Mouse (Mus musculus): ENCODE results near the gene Mia2. TPM values are rescaled to one million over a fixed set of nuclear protein-coding genes. Genes with fewer than 3 reads are reported as not detected.
"Not testable (repeated sequence)": the region's sequence is repeated elsewhere in the genome, so short reads cannot be mapped to it uniquely, and the experiment has no call there.

Mia2 gene
- polyA plus RNA-seq (2012; ENCODE audit: insufficient read depth, insufficient read length, low replicate concordance, missing spikeins) = 493 TPM in 1 of 2 replicates, not detected in the other

DNA sequence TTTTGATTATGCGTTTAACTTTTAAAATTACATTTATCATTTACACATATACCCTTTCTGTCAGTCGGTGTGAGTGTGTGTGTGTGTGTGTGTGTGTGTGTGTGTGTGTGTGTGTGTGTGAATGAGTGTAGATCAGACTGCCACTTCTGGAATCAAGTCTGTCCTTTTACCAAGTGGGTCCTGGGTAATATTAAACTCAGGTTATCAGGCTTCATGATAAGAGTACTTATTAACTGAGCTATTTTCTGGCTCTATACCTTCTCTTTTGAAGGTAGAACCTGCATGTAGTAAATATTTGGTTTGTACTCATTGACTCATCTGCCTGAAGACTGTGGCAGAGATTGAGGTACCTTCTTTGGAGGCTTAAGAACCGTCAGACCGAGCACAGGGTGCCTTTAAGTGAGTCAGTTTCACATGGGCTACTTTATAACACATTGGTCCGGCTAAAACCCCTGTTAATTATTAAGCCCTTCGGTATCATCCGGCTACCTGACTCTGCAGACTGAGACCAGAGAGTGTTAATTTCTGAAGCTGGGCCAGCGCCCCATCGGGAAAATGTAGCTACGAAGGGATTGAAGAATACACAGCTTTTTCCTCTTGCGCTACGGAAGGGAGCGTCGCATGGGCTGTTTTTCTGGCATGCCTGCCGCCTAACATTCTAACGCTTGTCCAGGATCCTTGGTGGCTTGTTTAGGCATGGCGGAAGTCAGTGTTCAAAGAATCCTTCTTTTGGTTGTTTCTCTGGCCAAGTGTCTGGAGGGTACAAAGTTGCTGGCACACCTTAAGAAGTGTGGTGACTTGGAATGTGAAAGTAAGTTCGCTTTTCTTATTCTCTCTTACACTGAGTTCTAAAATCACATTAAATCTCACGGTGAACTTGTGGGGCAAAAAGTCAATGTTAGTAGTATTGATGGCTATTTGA is at the start of gene Mia2:
Gene Mia2 (plus strand): TSS at position 696 of the 922 bp plus-strand sequence.
- Histone ChIP-seq H3K4me3 (ENCODE audit: insufficient read depth, low read depth, low read length) (no peak within 1 kb of the TSS), H3K27ac (ENCODE audit: insufficient read depth, low read depth, low read length) (no peak within 1 kb of the TSS), H3K4me1 (ENCODE audit: control insufficient read depth, insufficient read depth, low read length) (no peaks in the 10 kb centered on the region)
- TF ChIP-seq CTCF (IDR thresholded peaks at IDR 0.05; ENCODE audit: insufficient read depth, low read depth, low read length) (no peak), POLR2A (IDR thresholded peaks at IDR 0.05; ENCODE audit: insufficient read depth, low read depth, low read length) (no peak)
- WGBS = 86% methylated on average over 19 of the region's 19 CpGs

DNA sequence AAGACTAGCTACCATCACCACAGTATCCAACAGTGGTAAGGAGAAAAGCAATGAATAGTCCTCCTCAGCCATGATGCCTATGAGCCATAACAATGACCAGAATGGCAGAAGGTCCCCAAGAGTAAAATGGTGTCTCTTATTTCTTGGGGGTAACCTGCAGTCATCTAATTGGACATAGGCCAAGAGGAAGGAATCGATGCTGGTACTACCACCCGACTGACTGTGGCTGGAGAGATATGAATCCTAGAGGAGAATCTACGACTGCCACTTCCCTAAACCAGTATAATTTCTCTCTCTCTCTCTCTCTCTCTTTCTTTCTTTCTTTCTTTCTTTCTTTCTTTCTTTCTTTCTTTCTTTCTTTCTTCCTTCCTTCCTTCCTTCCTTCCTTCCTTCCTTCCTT is 43.1 kb upstream of the Mia2 start:
- TF ChIP-seq CTCF (IDR thresholded peaks at IDR 0.05; ENCODE audit: insufficient read depth, low read depth, low read length) = no peak
- no peak for TF ChIP-seq POLR2A (IDR thresholded peaks at IDR 0.05; ENCODE audit: insufficient read depth, low read depth, low read length)
- Histone ChIP-seq H3K27ac (ENCODE audit: insufficient read depth, low read depth, low read length) (no peak overlapping the region), H3K4me1 (ENCODE audit: control insufficient read depth, insufficient read depth, low read length) (peaks cover 3% of the 10 kb centered on the region; the same call in 1 of the 2 replicates), H3K4me3 (ENCODE audit: insufficient read depth, low read depth, low read length) (no peak overlapping the region)
- WGBS = 94% methylated on average over 3 of the region's 3 CpGs

DNA sequence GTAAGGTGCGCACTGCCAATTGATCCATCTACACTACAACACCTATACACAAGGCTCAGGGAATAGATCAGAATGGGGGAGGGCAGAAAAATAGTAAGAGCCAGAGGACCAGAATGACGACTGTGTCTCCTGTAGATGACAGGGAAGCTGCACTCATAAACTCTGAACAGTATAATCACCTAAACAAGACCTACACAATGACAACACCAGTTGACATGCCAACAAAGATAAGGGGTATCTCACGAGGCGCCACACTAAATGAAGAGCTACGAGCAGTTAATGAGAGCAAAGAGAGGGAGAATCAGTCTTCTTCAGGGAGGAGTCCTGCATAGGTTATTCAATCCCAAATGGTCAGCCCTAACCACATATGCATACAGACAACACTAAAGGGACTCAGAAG is 42.4 kb upstream of the Mia2 start:
- no peak overlapping the region for H3K27ac ChIP-seq (ENCODE audit: insufficient read depth, low read depth, low read length)
- WGBS = 94% methylated on average over 5 of the region's 5 CpGs
- peaks cover 3% of the 10 kb centered on the region; the same call in 1 of the 2 replicates for H3K4me1 ChIP-seq (ENCODE audit: control insufficient read depth, insufficient read depth, low read length)
- no peak for TF ChIP-seq CTCF (IDR thresholded peaks at IDR 0.05; ENCODE audit: insufficient read depth, low read depth, low read length)
- TF ChIP-seq POLR2A (IDR thresholded peaks at IDR 0.05; ENCODE audit: insufficient read depth, low read depth, low read length) = no peak
- H3K4me3 ChIP-seq (ENCODE audit: insufficient read depth, low read depth, low read length) = no peak overlapping the region

DNA sequence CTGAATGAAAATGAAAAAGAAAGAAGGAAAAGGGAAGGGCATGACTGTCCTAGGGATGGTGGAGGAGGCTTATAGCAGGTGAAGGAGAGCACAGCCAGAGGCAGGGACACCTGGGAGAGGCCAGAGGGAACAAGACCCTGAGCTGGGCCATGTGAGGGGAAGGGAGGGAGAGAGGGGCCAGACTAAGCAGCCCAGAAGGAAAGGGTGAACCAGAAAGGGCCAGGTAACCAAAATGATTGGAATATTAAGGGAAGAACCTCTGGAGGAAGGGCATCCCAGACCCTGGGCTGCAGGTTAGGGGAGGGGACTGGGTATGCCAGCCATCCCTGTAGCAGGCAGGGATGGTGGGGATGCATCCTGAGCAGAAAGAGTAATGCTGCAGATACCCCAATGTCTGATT is 41.6 kb upstream of the Mia2 start:
- H3K4me3 ChIP-seq (ENCODE audit: insufficient read depth, low read depth, low read length) = no peak overlapping the region
- TF ChIP-seq POLR2A (IDR thresholded peaks at IDR 0.05; ENCODE audit: insufficient read depth, low read depth, low read length) = no peak
- TF ChIP-seq CTCF (IDR thresholded peaks at IDR 0.05; ENCODE audit: insufficient read depth, low read depth, low read length) = no peak
- H3K4me1 ChIP-seq (ENCODE audit: control insufficient read depth, insufficient read depth, low read length) = peaks cover 3% of the 10 kb centered on the region; the same call in 1 of the 2 replicates
- H3K27ac ChIP-seq (ENCODE audit: insufficient read depth, low read depth, low read length) = no peak overlapping the region

DNA sequence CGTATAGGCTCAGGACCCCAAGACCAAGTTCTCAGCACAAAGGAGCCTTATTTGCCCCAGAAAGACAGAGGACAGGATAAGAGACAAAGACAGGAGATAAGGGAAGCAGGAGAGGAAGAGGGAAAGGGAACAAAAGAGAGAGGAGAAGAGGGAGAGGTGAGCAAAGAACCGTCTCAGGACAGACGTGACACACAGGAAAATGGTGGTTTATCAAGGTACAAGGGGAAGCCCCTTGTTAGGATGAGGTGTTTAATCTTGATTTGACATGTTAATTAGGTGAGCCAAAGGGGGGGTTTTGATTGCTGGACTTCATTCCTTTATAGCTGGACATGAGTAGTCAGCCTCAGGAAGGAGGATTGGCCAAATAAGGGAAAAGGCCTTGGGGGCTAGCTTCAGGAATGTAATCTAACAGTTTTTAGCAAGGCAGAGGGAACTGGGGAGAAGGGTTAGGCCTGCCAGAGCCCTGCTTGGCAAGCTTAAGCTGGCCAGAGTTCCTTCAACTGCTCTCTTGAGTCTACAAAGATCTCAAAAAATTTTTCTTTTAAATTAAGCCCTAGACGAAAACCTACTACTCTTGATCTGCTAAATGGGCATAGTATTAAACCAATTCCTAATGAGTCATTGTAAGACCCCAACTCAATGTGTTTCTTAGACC is 40.3 kb upstream of the Mia2 start:
- Histone ChIP-seq H3K27ac (ENCODE audit: insufficient read depth, low read depth, low read length) (no peak overlapping the region), H3K4me3 (ENCODE audit: insufficient read depth, low read depth, low read length) (no peak overlapping the region), H3K4me1 (ENCODE audit: control insufficient read depth, insufficient read depth, low read length) (peaks cover 5% of the 10 kb centered on the region; the same call in 1 of the 2 replicates)
- WGBS = 81% methylated on average over 4 of the region's 4 CpGs
- TF ChIP-seq POLR2A (IDR thresholded peaks at IDR 0.05; ENCODE audit: insufficient read depth, low read depth, low read length) = no peak
- TF ChIP-seq CTCF (IDR thresholded peaks at IDR 0.05; ENCODE audit: insufficient read depth, low read depth, low read length) = no peak

DNA sequence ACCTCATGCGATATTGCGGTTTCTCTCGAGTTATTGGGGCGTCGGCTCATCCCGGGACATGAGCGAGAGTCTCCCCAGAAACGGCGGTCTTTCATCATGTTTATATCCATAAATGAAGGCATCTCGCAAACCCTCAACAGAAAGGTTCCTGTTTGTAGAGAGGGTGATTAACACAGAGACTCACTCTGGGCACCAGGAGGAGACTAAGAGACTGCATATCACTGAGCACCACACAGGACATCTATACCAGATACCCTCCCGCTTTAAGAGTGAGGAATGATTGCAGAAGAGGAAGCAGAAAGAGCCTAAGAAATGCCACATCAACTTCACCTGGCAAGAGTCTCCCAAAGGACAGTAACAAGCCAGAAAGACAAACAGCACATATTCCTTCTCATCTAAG is 39.4 kb upstream of the Mia2 start:
- WGBS = 98% methylated on average over 11 of the region's 11 CpGs
- Histone ChIP-seq H3K4me3 (ENCODE audit: insufficient read depth, low read depth, low read length) (no peak overlapping the region), H3K27ac (ENCODE audit: insufficient read depth, low read depth, low read length) (no peak overlapping the region), H3K4me1 (ENCODE audit: control insufficient read depth, insufficient read depth, low read length) (peaks cover 5% of the 10 kb centered on the region; the same call in 1 of the 2 replicates)
- no peak for TF ChIP-seq POLR2A (IDR thresholded peaks at IDR 0.05; ENCODE audit: insufficient read depth, low read depth, low read length)

DNA sequence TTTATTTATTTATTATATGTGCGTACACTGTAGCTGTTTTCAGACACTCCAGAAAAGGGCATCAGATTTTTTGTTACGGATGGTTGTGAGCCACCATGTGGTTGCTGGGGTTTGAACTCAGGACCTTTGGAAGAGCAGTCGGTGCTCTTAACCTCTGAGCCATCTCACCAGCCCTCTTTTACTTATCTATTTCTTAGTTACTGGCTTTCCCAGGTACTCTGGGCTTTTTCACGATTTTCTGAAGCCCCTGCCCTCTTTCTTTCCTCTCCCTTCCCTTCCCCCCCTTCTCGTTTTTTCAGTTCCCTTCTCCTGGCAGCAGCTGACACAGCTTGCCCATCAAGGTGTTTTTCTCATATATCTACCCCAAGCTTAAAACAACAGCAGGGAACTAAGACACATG is 37.4 kb upstream of the Mia2 start:
- H3K27ac ChIP-seq (ENCODE audit: insufficient read depth, low read depth, low read length); H3K4me3 ChIP-seq (ENCODE audit: insufficient read depth, low read depth, low read length); H3K4me1 ChIP-seq (ENCODE audit: control insufficient read depth, insufficient read depth, low read length): not testable (repeated sequence)
- WGBS = 88% methylated on average over 5 of the region's 5 CpGs

DNA sequence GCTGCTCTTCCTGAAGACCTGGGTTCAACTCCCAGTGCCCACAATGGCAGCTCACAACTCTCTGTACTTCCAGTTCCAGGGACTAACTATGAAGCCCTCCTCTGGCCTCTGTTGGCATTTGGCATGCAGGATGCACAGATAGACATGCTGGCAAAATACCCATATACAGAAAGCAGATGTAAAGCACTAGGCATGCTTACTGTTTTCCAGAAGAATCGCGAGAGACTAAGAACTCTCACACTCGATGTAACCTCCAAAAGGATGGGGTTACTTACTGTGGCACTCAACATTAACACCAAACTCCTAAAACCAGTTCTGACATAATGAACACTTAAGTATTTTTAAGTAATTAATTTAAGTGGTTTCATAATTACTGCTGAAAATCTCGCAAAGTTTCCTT is 35.3 kb upstream of the Mia2 start:
- no peak for TF ChIP-seq POLR2A (IDR thresholded peaks at IDR 0.05; ENCODE audit: insufficient read depth, low read depth, low read length)
- Histone ChIP-seq H3K27ac (ENCODE audit: insufficient read depth, low read depth, low read length) (no peak overlapping the region), H3K4me1 (ENCODE audit: control insufficient read depth, insufficient read depth, low read length) (0 out of 2 replicates have a peak, but pooled peaks cover 2% of the 10 kb centered on the region), H3K4me3 (ENCODE audit: insufficient read depth, low read depth, low read length) (peak overlapping the region; percentile 70)
- 24% methylated on average over 4 of the region's 4 CpGs for WGBS

DNA sequence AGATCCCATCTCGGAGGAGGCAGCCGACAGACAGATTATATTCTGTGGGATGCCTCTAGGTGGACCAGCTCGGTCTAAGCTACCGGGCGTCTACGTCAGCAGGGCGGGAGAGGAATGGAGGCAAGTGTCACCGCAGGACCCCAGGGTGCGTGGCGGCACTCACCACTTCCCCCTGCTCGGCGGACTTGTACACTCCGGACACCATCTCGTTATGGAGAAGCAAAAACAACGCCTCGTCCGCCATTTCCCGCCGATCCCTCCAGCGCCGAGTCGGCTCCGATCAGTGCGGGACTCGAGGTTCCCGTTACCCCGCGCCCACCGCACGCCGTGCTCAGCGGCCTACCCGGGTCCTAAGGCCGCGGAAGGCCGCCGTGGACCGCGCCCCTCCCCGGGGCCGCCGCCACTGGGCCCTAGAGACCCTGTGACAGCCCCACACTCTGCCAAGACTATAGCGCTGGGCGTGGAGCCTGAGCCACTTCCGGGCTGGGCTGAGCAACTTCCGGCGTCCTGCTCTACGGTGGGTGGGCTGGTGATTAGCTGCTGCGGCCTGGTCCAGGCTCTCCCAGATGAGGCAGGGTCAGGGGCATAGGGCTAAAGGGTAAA is 34.5 kb upstream of the Mia2 start, which contains the start of gene Trappc6b:
Gene Trappc6b (minus strand): TSS at position 480 of the 603 bp plus-strand sequence.
- 0 out of 2 replicates have a peak, but pooled peaks cover 2% of the 10 kb centered on the region for H3K4me1 ChIP-seq (ENCODE audit: control insufficient read depth, insufficient read depth, low read length)
- WGBS = under 1% methylated on average over 49 of the region's 49 CpGs
- H3K27ac ChIP-seq (ENCODE audit: insufficient read depth, low read depth, low read length) = peak within 1 kb of the TSS; percentile 57
- peak within 1 kb of the TSS; percentile 70 for H3K4me3 ChIP-seq (ENCODE audit: insufficient read depth, low read depth, low read length)
- TF ChIP-seq CTCF (IDR thresholded peaks at IDR 0.05; ENCODE audit: insufficient read depth, low read depth, low read length) (no peak), POLR2A (IDR thresholded peaks at IDR 0.05; ENCODE audit: insufficient read depth, low read depth, low read length) (peak; percentile 84)

All from olfactory bulb, adult 2 months (tissue).